Mouse (Mus musculus): ENCODE data around the gene Rufy2. TPM values are rescaled to one million over a fixed set of nuclear protein-coding genes. Genes with fewer than 3 reads are reported as not detected.

Gene Rufy2
- polyA plus RNA-seq, 1 experiment from 2014 or later: 23.5 TPM

- Histone ChIP-seq H3K27me3 (replicated peaks; ENCODE audit: control insufficient read depth, insufficient read depth, low read length) (no peaks in the 10 kb centered on the region), H3K9ac (ENCODE audit: low read depth, low read length) (no peak overlapping the region), H3K4me1 (ENCODE audit: control insufficient read depth, insufficient read depth, low read length) (peaks cover 18% of the 10 kb centered on the region), H3K4me3 (ENCODE audit: low read depth, low read length) (no peak overlapping the region), H3K4me2 (ENCODE audit: low read depth, low read length) (no peak overlapping the region), H3K27ac (replicated peaks; ENCODE audit: low read depth, low read length) (no peak overlapping the region), H3K9me3 (ENCODE audit: control insufficient read depth, low read length) (no peaks in the 10 kb centered on the region), H3K36me3 (ENCODE audit: control insufficient read depth, insufficient read depth, low read length) (no peaks in the 10 kb centered on the region)
- no peak for ATAC-seq (ENCODE audit: low read depth)
- no peak for DNase-seq (ENCODE audit: low spot score)
- 94% methylated on average over 10 of the region's 10 CpGs for WGBS
These were observed 47.5 kb downstream of the Rufy2 start for GRCm38 (mm10) chr10:63027376-63028161.

GRCm38 (mm10) chr10:63028396-63028795 is 48.4 kb downstream of the Rufy2 start:
- H3K27ac ChIP-seq (replicated peaks; ENCODE audit: low read depth, low read length): no peak overlapping the region

GRCm38 (mm10) chr10:63032267-63032666 is 52.2 kb downstream of the Rufy2 start:
- no peak for ATAC-seq (ENCODE audit: low read depth)

More at GRCm38 (mm10) chr10:63028396-63028795, 48.4 kb downstream of the Rufy2 start:
- H3K4me3 ChIP-seq (ENCODE audit: low read depth, low read length): no peak overlapping the region
- H3K9ac ChIP-seq (ENCODE audit: low read depth, low read length): no peak overlapping the region
- no peaks in the 10 kb centered on the region for H3K9me3 ChIP-seq (ENCODE audit: control insufficient read depth, low read length)
- no peak for DNase-seq (ENCODE audit: low spot score)
- peaks cover 18% of the 10 kb centered on the region for H3K4me1 ChIP-seq (ENCODE audit: control insufficient read depth, insufficient read depth, low read length)
- ATAC-seq (ENCODE audit: low read depth): no peak
- no peak overlapping the region for H3K4me2 ChIP-seq (ENCODE audit: low read depth, low read length)
- H3K36me3 ChIP-seq (ENCODE audit: control insufficient read depth, insufficient read depth, low read length): no peaks in the 10 kb centered on the region
- H3K27me3 ChIP-seq (replicated peaks; ENCODE audit: control insufficient read depth, insufficient read depth, low read length): no peaks in the 10 kb centered on the region
- 69% methylated on average over 4 of the region's 4 CpGs for WGBS

GRCm38 (mm10) chr10:63032956-63033355 is 52.9 kb downstream of the Rufy2 start:
- no peaks in the 10 kb centered on the region for H3K4me1 ChIP-seq (ENCODE audit: control insufficient read depth, insufficient read depth, low read length)
- no peak overlapping the region for H3K9ac ChIP-seq (ENCODE audit: low read depth, low read length)
- H3K4me3 ChIP-seq (ENCODE audit: low read depth, low read length): no peak overlapping the region
- no peaks in the 10 kb centered on the region for H3K9me3 ChIP-seq (ENCODE audit: control insufficient read depth, low read length)
- H3K4me2 ChIP-seq (ENCODE audit: low read depth, low read length): no peak overlapping the region
- WGBS: 71% methylated on average over 3 of the region's 3 CpGs
- H3K27me3 ChIP-seq (replicated peaks; ENCODE audit: control insufficient read depth, insufficient read depth, low read length): no peaks in the 10 kb centered on the region
- no peaks in the 10 kb centered on the region for H3K36me3 ChIP-seq (ENCODE audit: control insufficient read depth, insufficient read depth, low read length)
- DNase-seq (ENCODE audit: low spot score) (no peak), ATAC-seq (ENCODE audit: low read depth) (no peak)
- no peak overlapping the region for H3K27ac ChIP-seq (replicated peaks; ENCODE audit: low read depth, low read length)

More at GRCm38 (mm10) chr10:63032267-63032666, 52.2 kb downstream of the Rufy2 start:
- Histone ChIP-seq H3K4me1 (ENCODE audit: control insufficient read depth, insufficient read depth, low read length) (no peaks in the 10 kb centered on the region), H3K27me3 (replicated peaks; ENCODE audit: control insufficient read depth, insufficient read depth, low read length) (no peaks in the 10 kb centered on the region), H3K36me3 (ENCODE audit: control insufficient read depth, insufficient read depth, low read length) (no peaks in the 10 kb centered on the region), H3K4me2 (ENCODE audit: low read depth, low read length) (no peak overlapping the region), H3K9me3 (ENCODE audit: control insufficient read depth, low read length) (no peaks in the 10 kb centered on the region), H3K4me3 (ENCODE audit: low read depth, low read length) (no peak overlapping the region), H3K27ac (replicated peaks; ENCODE audit: low read depth, low read length) (no peak overlapping the region), H3K9ac (ENCODE audit: low read depth, low read length) (no peak overlapping the region)
- no peak for DNase-seq (ENCODE audit: low spot score)
- WGBS: 70% methylated on average over 3 of the region's 3 CpGs

- Histone ChIP-seq H3K9ac (ENCODE audit: low read depth, low read length) (no peak overlapping the region), H3K9me3 (ENCODE audit: control insufficient read depth, low read length) (no peaks in the 10 kb centered on the region), H3K4me3 (ENCODE audit: low read depth, low read length) (no peak overlapping the region), H3K27me3 (replicated peaks; ENCODE audit: control insufficient read depth, insufficient read depth, low read length) (no peaks in the 10 kb centered on the region), H3K36me3 (ENCODE audit: control insufficient read depth, insufficient read depth, low read length) (no peaks in the 10 kb centered on the region), H3K27ac (replicated peaks; ENCODE audit: low read depth, low read length) (no peak overlapping the region), H3K4me1 (ENCODE audit: control insufficient read depth, insufficient read depth, low read length) (no peaks in the 10 kb centered on the region), H3K4me2 (ENCODE audit: low read depth, low read length) (no peak overlapping the region)
- WGBS: 63% methylated on average over 14 of the region's 14 CpGs
- ATAC-seq (ENCODE audit: low read depth) (no peak), DNase-seq (ENCODE audit: low spot score) (no peak)
These were observed 58.7 kb downstream of the Rufy2 start for GRCm38 (mm10) chr10:63038571-63039320.

GRCm38 (mm10) chr10:63039867-63040628 is 60.0 kb downstream of the Rufy2 start:
- ATAC-seq (ENCODE audit: low read depth) (no peak), DNase-seq (ENCODE audit: low spot score) (no peak)
- Histone ChIP-seq H3K36me3 (ENCODE audit: control insufficient read depth, insufficient read depth, low read length) (no peaks in the 10 kb centered on the region), H3K9me3 (ENCODE audit: control insufficient read depth, low read length) (no peaks in the 10 kb centered on the region), H3K4me1 (ENCODE audit: control insufficient read depth, insufficient read depth, low read length) (no peaks in the 10 kb centered on the region), H3K4me2 (ENCODE audit: low read depth, low read length) (no peak overlapping the region), H3K27ac (replicated peaks; ENCODE audit: low read depth, low read length) (no peak overlapping the region), H3K27me3 (replicated peaks; ENCODE audit: control insufficient read depth, insufficient read depth, low read length) (no peaks in the 10 kb centered on the region), H3K4me3 (ENCODE audit: low read depth, low read length) (no peak overlapping the region), H3K9ac (ENCODE audit: low read depth, low read length) (no peak overlapping the region)
- WGBS: 70% methylated on average over 5 of the region's 5 CpGs

GRCm38 (mm10) chr10:63043154-63043553 is 63.1 kb downstream of the Rufy2 start:
- Histone ChIP-seq H3K27me3 (replicated peaks; ENCODE audit: control insufficient read depth, insufficient read depth, low read length) (no peaks in the 10 kb centered on the region), H3K4me1 (ENCODE audit: control insufficient read depth, insufficient read depth, low read length) (no peaks in the 10 kb centered on the region), H3K4me3 (ENCODE audit: low read depth, low read length) (no peak overlapping the region), H3K4me2 (ENCODE audit: low read depth, low read length) (no peak overlapping the region), H3K27ac (replicated peaks; ENCODE audit: low read depth, low read length) (no peak overlapping the region), H3K36me3 (ENCODE audit: control insufficient read depth, insufficient read depth, low read length) (no peaks in the 10 kb centered on the region), H3K9me3 (ENCODE audit: control insufficient read depth, low read length) (no peaks in the 10 kb centered on the region), H3K9ac (ENCODE audit: low read depth, low read length) (no peak overlapping the region)
- ATAC-seq (ENCODE audit: low read depth) (no peak), DNase-seq (ENCODE audit: low spot score) (no peak)
- 58% methylated on average over 3 of the region's 3 CpGs for WGBS

- 90% methylated on average over 8 of the region's 8 CpGs for WGBS
- DNase-seq (ENCODE audit: low spot score) (no peak), ATAC-seq (ENCODE audit: low read depth) (no peak)
- no peak overlapping the region for H3K9ac ChIP-seq (ENCODE audit: low read depth, low read length)
- no peaks in the 10 kb centered on the region for H3K4me1 ChIP-seq (ENCODE audit: control insufficient read depth, insufficient read depth, low read length)
- H3K9me3 ChIP-seq (ENCODE audit: control insufficient read depth, low read length): no peaks in the 10 kb centered on the region
- no peaks in the 10 kb centered on the region for H3K36me3 ChIP-seq (ENCODE audit: control insufficient read depth, insufficient read depth, low read length)
- no peak overlapping the region for H3K27ac ChIP-seq (replicated peaks; ENCODE audit: low read depth, low read length)
- H3K4me3 ChIP-seq (ENCODE audit: low read depth, low read length): no peak overlapping the region
- no peaks in the 10 kb centered on the region for H3K27me3 ChIP-seq (replicated peaks; ENCODE audit: control insufficient read depth, insufficient read depth, low read length)
- H3K4me2 ChIP-seq (ENCODE audit: low read depth, low read length): no peak overlapping the region
These were observed 67.7 kb downstream of the Rufy2 start for GRCm38 (mm10) chr10:63047751-63048150.

Data from embryonic facial prominence, embryonic 14.5 days (tissue).